Mouse (Mus musculus) CH12.LX (cell line): ENCODE measurements around the gene Gm20695. TPM values are rescaled to one million over a fixed set of nuclear protein-coding genes. Genes with fewer than 3 reads are reported as not detected.

ENCODE experiments used
- DNase-seq: peaks from one replicate; pipeline ENCODE4 v3.0.0-alpha.2; 2013; ENCODE audit errors: extremely low read depth
- H3K27ac ChIP-seq: 2 replicates; pipeline ENCODE4 v1.5.1; 2012; ENCODE audit warnings: low read depth, mild to moderate bottlenecking, control low read depth, moderate library complexity; ENCODE audit not compliant: insufficient read depth
- H3K27me3 ChIP-seq: replicated peaks from 2 replicates; pipeline ENCODE3; 2012; ENCODE audit warnings: inconsistent platforms
- H3K36me3 ChIP-seq, 2 experiments: replicated peaks in 1 of 2; 2 replicates each; pipeline versions ENCODE3 to v1.6.1; 2012; ENCODE audit warnings: inconsistent platforms in 1 of 2, low read length in 1 of 2, mild to moderate bottlenecking in 1 of 2, mixed read lengths in 1 of 2, moderate library complexity in 1 of 2; ENCODE audit not compliant: control insufficient read depth in 1 of 2, insufficient read depth in 1 of 2
- H3K4me1 ChIP-seq, 2 experiments: 2 replicates each; pipeline ENCODE4 v1.6.1; 2012; ENCODE audit warnings: inconsistent platforms in 1 of 2, moderate library complexity in 1 of 2; ENCODE audit not compliant: insufficient read depth in 2 of 2, control insufficient read depth in 1 of 2
- H3K4me2 ChIP-seq: 2 replicates; pipeline ENCODE4 v1.6.1; 2012; ENCODE audit warnings: low read depth, mild to moderate bottlenecking, control low read depth; ENCODE audit not compliant: poor library complexity, insufficient read depth, severe bottlenecking
- H3K4me3 ChIP-seq, 3 experiments: fragments of 150-350 bp in 1 of 3; sonication (generic) in 1 of 3; replicated peaks in 1 of 3; 2 replicates each; pipeline versions ENCODE3 to v1.5.1; 2011 to 2012; ENCODE audit warnings: low read depth in 2 of 3, low read length in 2 of 3, mild to moderate bottlenecking in 2 of 3, moderate library complexity in 2 of 3, control low read depth in 1 of 3, improper control_type of control experiment in 1 of 3, inconsistent platforms in 1 of 3, mixed read lengths in 1 of 3; ENCODE audit not compliant: poor library complexity in 1 of 3
- H3K79me2 ChIP-seq: replicated peaks from 2 replicates; pipeline ENCODE4 v1.6.1; 2012; ENCODE audit warnings: mild to moderate bottlenecking, moderate library complexity; ENCODE audit not compliant: control insufficient read depth, poor library complexity, insufficient read depth, severe bottlenecking; ENCODE audit errors: extremely low read depth
- H3K9ac ChIP-seq: 2 replicates; pipeline ENCODE4 v1.6.1; 2012; ENCODE audit warnings: low read depth, mild to moderate bottlenecking, control low read depth, moderate library complexity; ENCODE audit not compliant: insufficient read depth
- H3K9me3 ChIP-seq: replicated peaks from 2 replicates; pipeline ENCODE3; 2012; ENCODE audit warnings: low read length, inconsistent platforms, mixed read lengths
- BHLHE40 ChIP-seq: IDR thresholded peaks from 2 replicates; pipeline ENCODE4 v1.6.1; 2011; ENCODE audit warnings: mild to moderate bottlenecking, low read depth, low read length, improper control_type of control experiment
- CHD1 ChIP-seq: IDR thresholded peaks from 2 replicates; pipeline ENCODE4 v1.6.1; 2012; ENCODE audit warnings: low read depth, low read length, improper control_type of control experiment, inconsistent platforms
- CHD2 ChIP-seq: IDR thresholded peaks from 2 replicates; pipeline ENCODE4 v1.6.1; 2011; ENCODE audit warnings: low read length, improper control_type of control experiment
- CTCF ChIP-seq, 2 experiments: IDR thresholded peaks in 1 of 2; conservative IDR thresholded peaks in 1 of 2; 2 replicates each; pipeline ENCODE4 v1.5.1; 2011 to 2012; ENCODE audit warnings: low read depth in 2 of 2, low read length in 2 of 2, improper control_type of control experiment in 1 of 2, inconsistent platforms in 1 of 2, mild to moderate bottlenecking in 1 of 2, moderate library complexity in 1 of 2
- E2F4 ChIP-seq: IDR thresholded peaks from 2 replicates; pipeline ENCODE4 v1.6.1; 2011; ENCODE audit warnings: low read depth, low read length, improper control_type of control experiment; ENCODE audit not compliant: insufficient replicate concordance
- ELF1 ChIP-seq: IDR thresholded peaks from 2 replicates; pipeline ENCODE4 v1.6.1; 2014; ENCODE audit warnings: low read depth, mild to moderate bottlenecking, inconsistent platforms, low read length, improper control_type of control experiment
- EP300 ChIP-seq: IDR thresholded peaks from 2 replicates; pipeline ENCODE4 v1.6.1; 2011; ENCODE audit warnings: low read length, improper control_type of control experiment
- ETS1 ChIP-seq: conservative IDR thresholded peaks from 2 replicates; pipeline ENCODE4 v1.6.1; 2012; ENCODE audit warnings: low read depth, mild to moderate bottlenecking, inconsistent platforms, low read length, improper control_type of control experiment, moderate library complexity
- GABPA ChIP-seq: IDR thresholded peaks from 2 replicates; pipeline ENCODE4 v1.6.1; 2012; ENCODE audit warnings: low read depth, low read length, improper control_type of control experiment, inconsistent platforms; ENCODE audit not compliant: insufficient replicate concordance
- HCFC1 ChIP-seq: IDR thresholded peaks from 2 replicates; pipeline ENCODE4 v1.6.1; 2012; ENCODE audit warnings: low read depth, mild to moderate bottlenecking, inconsistent platforms, low read length, improper control_type of control experiment
- IRF4 ChIP-seq: IDR thresholded peaks from 2 replicates; pipeline ENCODE4 v1.6.1; 2014; ENCODE audit warnings: low read depth, mild to moderate bottlenecking, inconsistent platforms, low read length, improper control_type of control experiment
- JUN ChIP-seq: IDR thresholded peaks from 2 replicates; pipeline ENCODE4 v1.6.1; 2011; ENCODE audit warnings: low read depth, mild to moderate bottlenecking, low read length, improper control_type of control experiment, moderate library complexity; ENCODE audit not compliant: insufficient read depth
- JUND ChIP-seq: conservative IDR thresholded peaks from 2 replicates; pipeline ENCODE4 v1.6.1; 2011; ENCODE audit warnings: low read depth, low read length, improper control_type of control experiment
- MAFK ChIP-seq: IDR thresholded peaks from 2 replicates; pipeline ENCODE4 v1.6.1; 2011; ENCODE audit warnings: low read length, improper control_type of control experiment; ENCODE audit not compliant: insufficient replicate concordance
- MAX ChIP-seq: IDR thresholded peaks from 2 replicates; pipeline ENCODE4 v1.6.1; 2011; ENCODE audit warnings: low read length, improper control_type of control experiment
- MAZ ChIP-seq: IDR thresholded peaks from 2 replicates; pipeline ENCODE4 v1.6.1; 2012; ENCODE audit warnings: low read depth, mild to moderate bottlenecking, inconsistent platforms, low read length, improper control_type of control experiment, moderate library complexity
- MEF2A ChIP-seq: IDR thresholded peaks from 2 replicates; pipeline ENCODE4 v1.6.1; 2014; ENCODE audit warnings: low read depth, mild to moderate bottlenecking, inconsistent platforms, low read length, improper control_type of control experiment, borderline replicate concordance
- MXI1 ChIP-seq: IDR thresholded peaks from 2 replicates; pipeline ENCODE4 v1.6.1; 2011; ENCODE audit warnings: mild to moderate bottlenecking, low read depth, low read length, improper control_type of control experiment
- MYC ChIP-seq: IDR thresholded peaks from 2 replicates; pipeline ENCODE4 v1.6.1; 2011; ENCODE audit warnings: low read depth, mild to moderate bottlenecking, improper control_type of control experiment, low read length
- NELFE ChIP-seq: IDR thresholded peaks from 2 replicates; pipeline ENCODE4 v1.6.1; 2011; ENCODE audit warnings: low read depth, low read length, improper control_type of control experiment
- NRF1 ChIP-seq: IDR thresholded peaks from 2 replicates; pipeline ENCODE4 v1.6.1; 2014; ENCODE audit warnings: low read depth, mild to moderate bottlenecking, inconsistent platforms, low read length, improper control_type of control experiment, moderate library complexity
- PAX5 ChIP-seq: IDR thresholded peaks from 2 replicates; pipeline ENCODE4 v1.6.1; 2012; ENCODE audit warnings: low read length, inconsistent platforms, mixed read lengths
- POLR2A ChIP-seq: IDR thresholded peaks from 2 replicates; pipeline ENCODE4 v1.6.1; 2011; ENCODE audit warnings: low read depth, mild to moderate bottlenecking, improper control_type of control experiment, low read length
- POLR2AphosphoS2 ChIP-seq: IDR thresholded peaks from 2 replicates; pipeline ENCODE4 v1.6.1; 2011; ENCODE audit warnings: low read depth, low read length, improper control_type of control experiment
- RAD21 ChIP-seq: IDR thresholded peaks from 2 replicates; pipeline ENCODE4 v1.6.1; 2011; ENCODE audit warnings: low read depth, mild to moderate bottlenecking, low read length, improper control_type of control experiment, moderate library complexity
- RCOR1 ChIP-seq: conservative IDR thresholded peaks from 2 replicates; pipeline ENCODE4 v1.6.1; 2012; ENCODE audit warnings: low read depth, mild to moderate bottlenecking, inconsistent platforms, low read length, improper control_type of control experiment
- SIN3A ChIP-seq: IDR thresholded peaks from 2 replicates; pipeline ENCODE4 v1.6.1; 2012; ENCODE audit warnings: low read length, improper control_type of control experiment, inconsistent platforms
- SMC3 ChIP-seq: IDR thresholded peaks from 2 replicates; pipeline ENCODE4 v1.6.1; 2011; ENCODE audit warnings: low read depth, low read length, improper control_type of control experiment
- TBP ChIP-seq: conservative IDR thresholded peaks from 2 replicates; pipeline ENCODE4 v1.6.1; 2011; ENCODE audit warnings: low read depth, low read length, improper control_type of control experiment
- TCF12 ChIP-seq: IDR thresholded peaks from 2 replicates; pipeline ENCODE4 v1.6.1; 2014; ENCODE audit warnings: low read depth, mild to moderate bottlenecking, inconsistent platforms, low read length, improper control_type of control experiment
- UBTF ChIP-seq: IDR thresholded peaks from 2 replicates; pipeline ENCODE4 v1.6.1; 2012; ENCODE audit warnings: low read depth, mild to moderate bottlenecking, inconsistent platforms, low read length, improper control_type of control experiment, moderate library complexity
- USF1 ChIP-seq: IDR thresholded peaks from 2 replicates; pipeline ENCODE4 v1.6.1; 2014; ENCODE audit warnings: low read depth, mild to moderate bottlenecking, inconsistent platforms, low read length, improper control_type of control experiment
- USF2 ChIP-seq: conservative IDR thresholded peaks from 2 replicates; pipeline ENCODE4 v1.6.1; 2011; ENCODE audit warnings: low read depth, low read length, improper control_type of control experiment
- ZC3H11A ChIP-seq: IDR thresholded peaks from 2 replicates; pipeline ENCODE4 v1.6.1; 2012; ENCODE audit warnings: low read depth, mild to moderate bottlenecking, inconsistent platforms, low read length, improper control_type of control experiment
- ZKSCAN1 ChIP-seq: IDR thresholded peaks from 2 replicates; pipeline ENCODE4 v1.6.1; 2012; ENCODE audit warnings: low read depth, inconsistent platforms, low read length, improper control_type of control experiment, borderline replicate concordance
- ZMIZ1 ChIP-seq: IDR thresholded peaks from 2 replicates; pipeline ENCODE4 v1.6.1; 2012; ENCODE audit warnings: low read depth, mild to moderate bottlenecking, inconsistent platforms, low read length, improper control_type of control experiment
- ZNF384 ChIP-seq: IDR thresholded peaks from 2 replicates; pipeline ENCODE4 v1.6.1; 2012; ENCODE audit warnings: low read depth, low read length, improper control_type of control experiment, inconsistent platforms
- dilution Hi-C: fragments of 300-500 bp; cut with MboI; formaldehyde crosslinking; loops from 2 replicates; pipeline ENCODE4 v1.14.3; 2020; ENCODE audit warnings: low sequenced_read_pairs; ENCODE audit not compliant: extremely low pct_unique_long_range_greater_than_20kb, extremely low pct_ligation_motif_present
- in situ Hi-C: fragments of 300-500 bp; cut with MboI; formaldehyde crosslinking; loops from 3 replicates; pipeline ENCODE4 v1.14.3; 2019; ENCODE audit warnings: low sequenced_read_pairs, low pct_ligation_motif_present, low pct_unique_long_range_greater_than_20kb, mixed read lengths
- polyA plus RNA-seq: library from polyadenylated mRNA; unstranded; fragments of >175 nt; gene quantifications from 2 replicates; pipeline ENCODE4 v1.2.1, GENCODE M21; 2012; ENCODE audit warnings: low read depth; ENCODE audit not compliant: insufficient read length
- total RNA-seq, 2 experiments: library from RNA; depleted of rRNA; stranded (reverse); fragments of 300-350 nt in 1 of 2; fragments of >200 nt in 1 of 2; gene quantifications; 2 replicates each; pipeline ENCODE4 v1.2.3; 2012 to 2014

Gm20695 gene
- 0.88 and 0.89 TPM in 2 replicates for total RNA-seq (2012; rRNA removed)
- total RNA-seq (2014; rRNA removed), result 1.2 and 1.7 TPM in 2 replicates
- polyA plus RNA-seq, result not detected in 2 replicates

DNA sequence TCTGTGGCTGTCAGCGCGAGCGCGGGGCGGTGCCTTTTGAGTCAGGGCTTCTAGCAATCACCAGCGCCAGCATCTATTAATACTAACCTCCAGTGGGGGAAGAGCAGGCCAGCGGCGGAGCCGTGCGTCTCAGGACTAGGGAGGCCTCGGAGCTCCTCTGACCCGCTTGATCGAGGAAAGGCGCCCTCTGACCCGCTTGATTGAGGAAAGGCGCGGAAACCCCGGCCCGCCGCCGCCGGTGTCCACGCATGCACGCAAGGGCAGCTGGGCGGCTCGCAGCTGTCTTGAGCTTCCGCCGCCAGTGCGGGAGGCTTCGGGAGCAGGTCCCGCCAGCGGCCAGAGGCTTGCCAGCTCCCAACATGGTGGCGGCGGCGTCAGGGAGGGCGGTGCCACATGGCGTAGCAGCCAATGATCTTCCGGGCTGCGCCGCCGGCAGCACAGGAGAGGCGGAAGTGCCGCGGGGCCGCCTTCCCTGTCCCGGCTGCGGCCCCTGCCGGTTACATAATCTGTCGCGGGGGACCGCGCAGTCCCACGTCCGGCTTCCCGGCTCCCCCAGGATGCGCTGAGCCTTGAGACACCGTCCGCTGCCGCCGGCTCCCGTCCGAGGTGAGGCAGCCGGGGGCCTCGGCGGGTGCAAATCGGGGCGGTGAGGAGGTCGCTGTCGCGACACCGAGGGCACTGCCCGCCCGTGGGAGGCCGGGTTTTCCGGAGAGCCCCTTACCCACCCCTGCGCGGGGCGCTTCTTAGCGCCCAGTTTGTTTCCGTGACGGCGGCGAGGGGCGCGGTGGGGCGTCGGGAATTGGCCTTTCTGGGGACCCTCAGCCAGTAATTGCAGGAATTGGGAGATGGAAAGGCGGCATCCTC, at the start of gene Gm20695, which contains the start of gene Zfp597:
TSS of gene Gm20695 (plus strand) at position 448 of the 864 bp plus-strand sequence.
TSS of gene Zfp597 (minus strand) at position 361 of the 864 bp plus-strand sequence.
- in situ Hi-C loops, result loop anchor here (5.0 kb wide), 1 partner anchor 37 kb away; the partner anchor contains the start of gene Zfp174
- Histone ChIP-seq H3K4me1 (peaks cover 5 to 41% of the 10 kb centered on the region in 2 experiments), H3K9ac (peak within 1 kb of the TSS; percentile 84), H3K9me3 (no peaks in the 10 kb centered on the region), H3K27ac (peak within 1 kb of the TSS; percentile 2; the same call in 1 of the 2 replicates), H3K36me3 (peaks cover 3 to 39% of the 10 kb centered on the region in 2 experiments), H3K79me2 (peaks cover 36% of the 10 kb centered on the region), H3K4me3 (peak within 1 kb of the TSS; percentile 81 to 91 (median 87)), H3K27me3 (no peaks in the 10 kb centered on the region), H3K4me2 (peak within 1 kb of the TSS; percentile 77)
- dilution Hi-C loops, result no loop called here
- peak; percentile 94 for DNase-seq
- no peak for TF ChIP-seq ZNF384
- TF ChIP-seq GABPA, result peak; percentile 74; the same call in 1 of the 2 replicates
- TF ChIP-seq TCF12, result peak; percentile 75
- no peak for TF ChIP-seq CHD1
- peak; percentile 83 for TF ChIP-seq ETS1
- no peak; the same call in 1 of the 2 replicates for TF ChIP-seq RAD21
- TF ChIP-seq MAFK, result 0 out of 2 replicates have a peak, but pooled peaks have one; percentile 44
- peak; percentile 80 for TF ChIP-seq NRF1
- TF ChIP-seq ZC3H11A, result no peak
- TF ChIP-seq ZKSCAN1, result no peak
- peak; percentile 99 for TF ChIP-seq ELF1
- TF ChIP-seq SIN3A, result peak; percentile 98
- TF ChIP-seq RCOR1, result no peak; the same call in 1 of the 2 replicates
- TF ChIP-seq MEF2A, result no peak
- TF ChIP-seq POLR2A, result peak; percentile 80
- TF ChIP-seq MAX, result peak; percentile 86
- peak; percentile 30; the same call in 1 of the 2 replicates for TF ChIP-seq MAZ
- TF ChIP-seq POLR2AphosphoS2, result 0 out of 2 replicates have a peak, but pooled peaks have one; percentile 57
- no peak for TF ChIP-seq TBP
- TF ChIP-seq CHD2, result peak; percentile 90; the same call in 1 of the 2 replicates
- peak in 1 of 2 experiments; percentile 31; a peak in 2 of 4 replicates for TF ChIP-seq CTCF (conservative IDR thresholded peaks at IDR 0.05 in 1 of 2, IDR thresholded peaks at IDR 0.05 in 1 of 2; ENCODE audit: low read depth in 2 of 2, low read length in 2 of 2)
- TF ChIP-seq NELFE, result peak; percentile 72; the same call in 1 of the 2 replicates
- TF ChIP-seq JUND, result no peak
- TF ChIP-seq MXI1, result peak; percentile 94
- TF ChIP-seq HCFC1, result peak; percentile 96
- TF ChIP-seq USF1, result peak; percentile 61
- no peak for TF ChIP-seq MYC
- no peak for TF ChIP-seq USF2
- peak; percentile 53; the same call in 1 of the 2 replicates for TF ChIP-seq UBTF
- TF ChIP-seq PAX5, result no peak
- TF ChIP-seq SMC3, result peak; percentile 9; the same call in 1 of the 2 replicates
- TF ChIP-seq ZMIZ1, result peak; percentile 89; the same call in 1 of the 2 replicates
- no peak for TF ChIP-seq EP300
- TF ChIP-seq BHLHE40, result peak; percentile 42
- no peak for TF ChIP-seq E2F4
- no peak for TF ChIP-seq JUN
- TF ChIP-seq IRF4, result peak; percentile 67; the same call in 1 of the 2 replicates
